Mouse (Mus musculus) embryonic stem cell, embryonic (primary cell): ENCODE results near the gene Aven.

Source experiments
- CTCF ChIA-PET, 4 experiments: fragments of 300-600 bp in 2 of 4; fragments of 350-600 bp in 2 of 4; sonication (Branson Sonifier 250); formaldehyde crosslinking; loops; one replicate each; lab custom pipeline; 2022; ENCODE audit warnings: inconsistent platforms in 2 of 4; lab: Charles Lee
- POLR2A ChIA-PET, 4 experiments: fragments of 300-600 bp in 2 of 4; fragments of 350-600 bp in 2 of 4; sonication (Branson Sonifier 250); formaldehyde crosslinking; loops; one replicate each; lab custom pipeline; 2022; ENCODE audit warnings: antibody characterized with exemption in 4 of 4, inconsistent platforms in 1 of 4; lab: Charles Lee

Gene Aven

DNA sequence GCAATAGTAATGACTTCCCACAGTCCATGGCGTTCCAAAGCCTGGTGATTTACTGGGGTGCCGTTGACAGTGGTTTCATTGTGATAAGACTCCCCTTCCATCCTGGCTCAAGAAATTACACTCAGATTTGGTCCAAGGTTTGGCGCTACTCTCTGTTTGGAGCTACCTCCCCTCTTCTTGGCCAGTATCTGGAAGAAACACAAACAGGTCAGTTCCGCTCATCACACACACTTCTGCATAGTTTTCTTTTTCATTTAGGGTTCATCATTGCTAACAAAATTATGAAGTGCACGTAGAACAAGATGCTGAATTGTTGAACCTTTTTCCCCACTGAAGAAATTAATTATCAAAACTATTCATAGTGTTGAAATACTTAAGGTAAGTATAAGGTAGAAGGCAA is 12.1 kb upstream of the Aven start, which contains the start of gene Chrm5:
Gene Chrm5, minus strand, starts transcription at position 101 of the 400 bp plus-strand sequence.
- CTCF ChIA-PET, result no interaction called here
- POLR2A ChIA-PET, result interaction anchor here in 2 of 4 experiments (1.0 to 1.4 kb wide), 3 partner anchors 20 to 102 kb away, joined by 3 to 4 read pairs (median 4); partner anchors contain the start of genes Emc7 (in 1 of the 2) and Katnbl1 (in 1 of the 2)

DNA sequence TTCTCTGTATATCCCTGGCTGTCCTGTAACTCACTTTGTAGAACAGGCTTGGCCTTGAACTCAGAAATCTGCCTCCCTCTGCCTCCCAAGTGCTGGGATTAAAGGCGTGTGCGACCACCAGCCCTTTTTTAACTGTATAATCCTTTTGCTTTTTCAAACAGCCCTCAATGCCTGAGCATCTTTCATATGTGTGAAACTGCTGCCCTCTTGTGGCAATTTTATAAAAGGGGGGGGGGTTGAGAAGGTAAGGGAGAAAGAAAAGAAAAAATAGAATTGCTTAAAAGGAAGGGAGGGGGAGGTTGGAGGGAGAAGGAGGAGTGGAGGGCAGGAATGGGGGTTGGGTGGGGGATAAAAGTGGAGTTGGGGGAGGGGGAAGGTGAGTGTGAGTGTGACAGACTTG is 11.2 kb upstream of the Aven start:
- CTCF ChIA-PET, result no interaction called here
- POLR2A ChIA-PET, result no interaction called here

DNA sequence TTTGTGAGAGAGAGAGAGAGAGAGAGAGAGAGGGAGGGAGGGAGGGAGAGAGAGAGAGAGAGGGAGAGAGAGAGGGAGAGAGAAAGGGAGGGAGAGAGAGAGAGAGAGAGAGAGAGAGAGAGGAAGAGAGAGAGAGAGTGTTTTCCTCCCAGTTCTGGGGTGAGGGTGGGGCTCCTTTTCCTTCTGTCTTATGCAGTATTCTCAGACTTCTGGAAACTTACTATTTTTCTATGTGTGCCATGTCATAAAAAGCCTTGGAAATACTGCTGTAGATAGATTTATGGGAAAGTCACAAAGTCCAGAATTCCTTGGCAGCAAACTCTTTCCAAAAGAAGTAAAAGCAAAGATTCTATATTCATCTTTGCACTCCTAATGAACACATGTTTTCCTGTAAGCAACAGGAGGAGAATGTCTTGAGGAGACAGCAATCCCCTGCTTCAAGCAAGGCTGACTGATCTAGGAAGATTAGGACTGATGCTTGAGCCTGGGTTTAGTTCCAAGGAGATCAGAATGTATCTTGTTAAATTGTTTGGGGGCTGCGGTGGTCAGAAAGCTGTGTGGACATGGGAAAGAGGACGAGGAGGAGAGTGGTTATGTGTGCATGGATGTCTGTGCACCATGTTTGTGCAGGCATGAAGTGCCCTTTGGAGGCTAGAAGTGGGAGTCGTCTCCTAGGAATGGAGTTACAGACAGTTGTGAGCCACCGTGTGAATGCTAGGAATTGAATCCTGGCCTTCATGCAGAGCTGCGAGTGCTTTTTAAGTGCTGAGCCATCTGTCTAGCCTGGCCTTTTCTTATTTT is 10.0 kb upstream of the Aven start:
- ChIA-PET POLR2A (interaction anchor here in 1 of 4 experiments (1.4 kb wide), 1 partner anchor 28 kb away, joined by 4 read pairs; the partner anchor contains the start of gene Emc7), CTCF (no interaction called here)

- CTCF ChIA-PET, result interaction anchor here in 1 of 4 experiments (0.7 kb wide), 1 partner anchor 30 kb away, joined by 3 read pairs; no protein-coding TSS in a partner anchor
- POLR2A ChIA-PET, result interaction anchor here in 2 of 4 experiments (1.2 to 1.4 kb wide), 2 partner anchors 15 to 29 kb away, joined by 3 to 4 read pairs; partner anchors contain the start of gene Emc7 (in 1 of the 2)
These were observed 9.5 kb upstream of the Aven start for GRCm38 (mm10) chr2:112483334-112483651.

- CTCF ChIA-PET, result no interaction called here
- POLR2A ChIA-PET, result interaction anchor here in 2 of 4 experiments (0.8 to 1.3 kb wide), 5 partner anchors 9 to 106 kb away, joined by 3 to 5 read pairs (median 3); partner anchors contain the start of genes Emc7 (in 2 of the 2) and Katnbl1 (in 1 of the 2)
These were observed 7.9 kb upstream of the Aven start for GRCm38 (mm10) chr2:112484886-112485285.

GRCm38 (mm10) chr2:112490483-112491196 is 2.1 kb upstream of the Aven start:
- CTCF ChIA-PET, result interaction anchor here in 1 of 4 experiments (0.7 kb wide), 2 partner anchors 49 to 1287 kb away, joined by 3 read pairs; no protein-coding TSS in a partner anchor
- POLR2A ChIA-PET, result interaction anchor here in 2 of 4 experiments (0.6 to 2.1 kb wide), 7 partner anchors 10 to 143 kb away, joined by 3 to 11 read pairs (median 4); partner anchors contain the start of genes Emc7 (in 2 of the 2) and Katnbl1 (in 1 of the 2)

DNA sequence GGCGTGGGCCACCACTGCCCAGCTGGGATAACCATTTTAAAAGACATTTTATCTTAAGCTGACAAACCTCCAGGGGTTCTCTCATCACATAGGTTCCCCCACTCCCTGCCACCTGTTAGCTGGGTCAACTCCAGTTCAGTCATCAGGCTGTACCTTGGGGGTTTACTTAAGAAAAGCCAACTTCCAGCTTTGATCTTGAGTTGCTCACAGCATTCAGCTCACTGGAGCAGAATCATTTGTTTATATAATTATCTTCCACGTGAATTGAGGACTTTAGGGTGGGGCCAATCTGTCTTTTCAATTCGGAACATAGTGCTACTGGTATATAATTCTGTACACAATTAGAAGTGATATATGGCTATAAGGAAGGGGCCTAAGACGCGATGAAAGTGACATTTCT is 1.1 kb upstream of the Aven start:
- POLR2A ChIA-PET, result interaction anchor here (0.7 to 2.1 kb wide), 17 partner anchors 9 to 227 kb away, joined by 3 to 11 read pairs (median 5); partner anchors contain the start of genes Emc7 (in 3 of the 4), Emc4 (in 1 of the 4), Katnbl1 (in 1 of the 4) and Slc12a6 (in 1 of the 4)
- CTCF ChIA-PET, result interaction anchor here in 2 of 4 experiments (0.6 to 1.0 kb wide), 4 partner anchors 9 to 1286 kb away, joined by 3 to 5 read pairs (median 3); no protein-coding TSS in a partner anchor

DNA sequence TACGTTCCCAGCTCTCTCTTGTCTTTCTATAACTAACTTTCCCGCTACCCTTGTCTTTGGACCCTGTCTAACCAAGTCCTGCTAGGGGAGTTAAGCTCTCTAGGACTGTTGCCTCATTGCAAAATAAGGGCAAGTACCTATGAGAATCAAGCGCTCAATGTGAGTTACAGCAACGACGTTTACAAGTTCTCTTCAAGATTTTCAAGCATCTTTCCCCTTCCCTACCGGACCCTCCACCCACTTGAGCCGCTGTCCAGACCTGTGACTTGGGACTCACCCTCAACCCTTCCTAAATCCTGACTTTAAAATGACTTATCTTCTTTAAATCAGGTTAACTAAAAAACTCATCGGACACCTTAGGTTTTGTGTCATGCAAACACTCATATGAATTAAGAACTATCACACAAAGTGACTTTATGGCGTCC is 321 bp upstream of the Aven start:
- CTCF ChIA-PET, result interaction anchor here in 2 of 4 experiments (0.8 to 1.0 kb wide), 2 partner anchors 8 to 104 kb away, joined by 3 to 4 read pairs; no protein-coding TSS in a partner anchor
- POLR2A ChIA-PET, result interaction anchor here (0.7 to 2.1 kb wide), 22 partner anchors 8 to 1261 kb away, joined by 3 to 11 read pairs (median 4); partner anchors contain the start of genes Emc7 (in 3 of the 4), Emc4 (in 1 of the 4), Katnbl1 (in 1 of the 4) and Slc12a6 (in 1 of the 4)

DNA sequence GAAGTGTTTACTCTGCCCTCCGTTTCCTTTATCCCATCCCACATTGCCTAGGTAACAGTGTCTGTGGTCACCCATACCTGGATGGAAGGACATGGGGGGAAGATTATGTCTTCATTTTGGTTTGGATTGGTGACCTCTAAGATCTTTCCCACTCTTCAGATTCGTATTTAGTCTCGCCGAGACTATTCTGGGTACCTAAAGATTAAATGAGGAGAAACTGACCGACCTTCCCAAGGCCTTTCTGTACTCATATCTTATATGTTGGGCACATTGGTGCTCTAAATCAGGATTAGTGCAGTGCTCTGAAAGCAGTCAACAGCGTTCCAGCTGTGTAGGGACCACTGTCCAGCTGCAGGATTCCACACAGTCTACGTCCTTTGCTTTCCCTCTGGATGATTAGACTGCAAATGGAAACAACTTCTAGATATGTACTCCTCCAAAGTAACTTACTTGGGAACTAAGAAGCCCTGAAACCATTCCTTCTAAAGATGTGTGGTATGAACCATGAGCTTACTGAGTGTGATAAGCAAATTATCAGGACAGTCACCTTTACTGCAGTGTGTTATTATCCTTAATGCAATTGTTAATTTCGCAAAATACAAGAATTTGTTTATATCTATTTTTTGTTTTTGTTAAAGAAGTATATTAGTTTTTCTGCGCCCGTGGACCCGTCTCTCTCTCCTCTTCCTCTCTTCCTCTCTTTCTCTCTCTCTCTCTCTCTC is 936 bp downstream of the Aven start:
- ChIA-PET CTCF (interaction anchor here in 1 of 4 experiments (0.7 kb wide), 1 partner anchor 705 kb away, joined by 4 read pairs; no protein-coding TSS in a partner anchor), POLR2A (interaction anchor here in 2 of 4 experiments (0.8 to 1.1 kb wide), 3 partner anchors 9 to 114 kb away, joined by 5 to 6 read pairs (median 5); no protein-coding TSS in a partner anchor)

DNA sequence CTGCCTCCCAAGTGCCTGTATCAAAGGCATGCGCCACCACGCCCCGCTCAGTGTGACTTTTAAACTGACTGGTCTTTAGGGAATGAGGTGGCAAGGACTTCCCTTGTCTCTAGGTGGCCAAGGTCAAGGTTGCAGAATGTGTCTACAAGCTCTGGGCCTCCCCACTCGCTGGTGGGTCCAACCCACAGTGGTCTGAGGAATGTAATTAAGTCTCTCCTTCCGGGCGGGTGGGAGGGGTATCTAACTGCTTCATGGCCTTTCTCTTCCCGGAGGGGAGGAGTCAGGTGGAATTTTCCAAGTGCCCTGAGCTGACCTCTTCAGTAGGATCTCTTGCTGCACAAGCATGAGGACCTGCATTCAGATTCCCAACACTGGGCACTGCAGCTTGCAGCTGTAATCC is 5.1 kb downstream of the Aven start:
- CTCF ChIA-PET, result interaction anchor here in 2 of 4 experiments (0.6 to 1.7 kb wide), 4 partner anchors 14 to 119 kb away, joined by 3 to 6 read pairs (median 4); partner anchors contain the start of gene Katnbl1 (in 2 of the 2)
- POLR2A ChIA-PET, result interaction anchor here (0.5 to 2.5 kb wide), 31 partner anchors 9 to 1351 kb away, joined by 3 to 20 read pairs (median 4); partner anchors contain the start of genes Emc7 (in 3 of the 4), Katnbl1 (in 3 of the 4), Emc4 (in 2 of the 4) and Arhgap11a (in 1 of the 4)

- ChIA-PET POLR2A (interaction anchor here in 3 of 4 experiments (0.6 to 1.9 kb wide), 19 partner anchors 9 to 948 kb away, joined by 3 to 8 read pairs (median 3); partner anchors contain the start of genes Emc4 (in 3 of the 3), Emc7 (in 3 of the 3), Aven (in 2 of the 3) and Chrm5 (in 1 of the 3)), CTCF (interaction anchor here in 2 of 4 experiments (0.5 to 1.3 kb wide), 9 partner anchors 9 to 794 kb away, joined by 3 to 4 read pairs (median 3); no protein-coding TSS in a partner anchor)
These were observed 8.4 kb downstream of the Aven start for GRCm38 (mm10) chr2:112501209-112501608.

- CTCF ChIA-PET, result no interaction called here
- POLR2A ChIA-PET, result interaction anchor here in 3 of 4 experiments (0.5 to 1.7 kb wide), 6 partner anchors 10 to 136 kb away, joined by 3 to 6 read pairs (median 4); partner anchors contain the start of gene Emc4 (in 1 of the 3)
These were observed 11.2 kb downstream of the Aven start for GRCm38 (mm10) chr2:112503978-112504377.

DNA sequence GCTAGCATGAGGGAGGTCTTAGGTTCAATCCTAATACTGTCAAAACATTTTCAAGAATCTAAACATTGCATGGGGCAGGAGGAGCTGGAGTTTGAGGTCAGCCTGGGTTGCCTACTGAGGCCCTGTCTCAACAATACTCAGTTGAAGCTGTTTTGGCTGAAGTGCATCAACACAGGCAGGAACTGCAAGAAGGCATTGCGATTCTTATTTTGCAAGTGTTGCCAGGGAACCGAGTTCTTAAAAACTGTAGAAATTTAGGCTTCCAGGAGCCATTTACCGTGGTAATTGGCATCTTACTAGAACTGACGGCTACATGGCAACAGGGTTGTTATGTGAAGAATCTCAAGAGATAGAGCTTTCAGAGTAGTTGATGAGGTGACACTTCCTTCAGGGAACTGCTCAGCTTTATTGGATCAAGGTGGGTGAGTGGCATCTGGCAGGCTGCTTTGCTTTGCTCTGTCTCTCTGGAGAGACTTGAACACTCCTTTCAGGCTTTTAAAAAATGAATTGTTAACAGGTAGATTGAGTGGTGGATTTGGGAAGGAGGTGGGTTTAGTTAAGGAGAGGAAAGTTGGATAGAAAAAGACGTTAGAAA is 14.2 kb downstream of the Aven start:
- CTCF ChIA-PET, result no interaction called here
- POLR2A ChIA-PET, result interaction anchor here in 2 of 4 experiments (0.6 to 1.1 kb wide), 2 partner anchors 9 to 151 kb away, joined by 3 read pairs; no protein-coding TSS in a partner anchor

DNA sequence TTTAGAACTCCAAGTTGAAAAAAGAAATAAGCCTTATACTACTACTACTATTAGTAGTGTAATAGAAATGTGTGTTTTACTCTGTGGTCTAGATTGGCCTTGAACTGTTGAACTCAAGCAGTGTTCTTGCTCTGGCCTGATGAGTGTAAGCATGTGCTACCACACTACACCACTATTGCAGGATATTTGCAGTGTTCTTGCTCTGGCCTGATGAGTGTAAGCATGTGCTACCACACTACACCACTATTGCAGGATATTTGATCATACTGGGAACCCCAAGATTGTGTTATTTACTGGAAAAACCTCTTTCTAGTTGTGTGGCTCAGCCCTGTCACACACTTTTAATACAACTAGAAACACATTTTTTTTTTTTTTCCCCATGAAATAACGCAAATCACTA is 14.7 kb downstream of the Aven start:
- ChIA-PET CTCF (no interaction called here), POLR2A (interaction anchor here in 1 of 4 experiments (1.1 kb wide), 1 partner anchor 150 kb away, joined by 3 read pairs; no protein-coding TSS in a partner anchor)

GRCm38 (mm10) chr2:112510140-112510539 is 17.4 kb downstream of the Aven start:
- CTCF ChIA-PET, result interaction anchor here in 1 of 4 experiments (0.7 to 0.8 kb wide), 2 partner anchors 9 to 67 kb away, joined by 4 to 6 read pairs; no protein-coding TSS in a partner anchor
- POLR2A ChIA-PET, result interaction anchor here in 2 of 4 experiments (0.6 to 1.1 kb wide), 3 partner anchors 9 to 86 kb away, joined by 3 to 5 read pairs (median 4); no protein-coding TSS in a partner anchor

GRCm38 (mm10) chr2:112513036-112513435 is 20.3 kb downstream of the Aven start:
- CTCF ChIA-PET, result interaction anchor here in 1 of 4 experiments (0.6 kb wide), 1 partner anchor 29 kb away, joined by 3 read pairs; no protein-coding TSS in a partner anchor
- POLR2A ChIA-PET, result interaction anchor here in 1 of 4 experiments (2.2 kb wide), 1 partner anchor 12 kb away, joined by 5 read pairs; no protein-coding TSS in a partner anchor
